ENCODE assay signal across 20 mouse cellular contexts in genomic region chr8:86474461-86474860, GRCm38 (mm10).
DNase-seq lines count a peak whose midpoint lies in the region; ATAC-seq and TF ChIP-seq lines count a peak whose summit lies in the region.
"Had no signal": no experiment of that assay in that cellular context is flagged by ENCODE, and none has a peak within 500 bp of the region (broad histone marks: within the 10 kb centered on the region; RNA-seq: fewer than 3 reads in every experiment).

No protein-coding gene starts in this region.

- intact Hi-C loops in heart, postnatal 25 days (cut with DNase I): loop anchor here (10.0 kb wide), 1 partner anchor 780 kb away; no protein-coding TSS in a partner anchor
- intact Hi-C loops in heart, adult 2 months (cut with DNase I): no loop called here

- H3K4me2 ChIP-seq in hindbrain, embryonic 12.5 days (replicated peaks): no peak overlapping the region

- no peaks in the 10 kb centered on the region for H3K4me1 ChIP-seq in heart, embryonic 10.5 days
- H3K4me1 ChIP-seq in heart, adult 2 months (ENCODE audit: control insufficient read depth, insufficient read depth, low read length): no peaks in the 10 kb centered on the region
- H3K4me1 ChIP-seq in hindbrain, embryonic 10.5 days (replicated peaks): peaks cover 13% of the 10 kb centered on the region
- peaks cover 8% of the 10 kb centered on the region for H3K4me1 ChIP-seq in hindbrain, embryonic 12.5 days

- no peak overlapping the region for H3K4me3 ChIP-seq in heart, embryonic 10.5 days
- no peak overlapping the region for H3K4me3 ChIP-seq in heart, adult 2 months
- H3K4me3 ChIP-seq in hindbrain, embryonic 10.5 days: no peak overlapping the region
- no peak overlapping the region for H3K4me3 ChIP-seq in hindbrain, embryonic 12.5 days

- no peak for TF ChIP-seq POLR2A in heart, adult 2 months (IDR thresholded peaks at IDR 0.05; ENCODE audit: insufficient read depth, low read depth, low read length)

- no peak for TF ChIP-seq EP300 in heart, adult 2 months (IDR thresholded peaks at IDR 0.05; ENCODE audit: insufficient read depth, low read depth, low read length)

- no peak for TF ChIP-seq CTCF in heart, adult 2 months (IDR thresholded peaks at IDR 0.05)

- no peak overlapping the region for H3K9ac ChIP-seq in heart, adult 2 months (ENCODE audit: low read depth, low read length)
- no peak overlapping the region for H3K9ac ChIP-seq in hindbrain, embryonic 12.5 days

- no peaks in the 10 kb centered on the region for H3K36me3 ChIP-seq in heart, embryonic 10.5 days
- H3K36me3 ChIP-seq in heart, adult 2 months (ENCODE audit: control insufficient read depth, insufficient read depth, low read length): no peaks in the 10 kb centered on the region
- no peaks in the 10 kb centered on the region for H3K36me3 ChIP-seq in hindbrain, embryonic 10.5 days
- no peaks in the 10 kb centered on the region for H3K36me3 ChIP-seq in hindbrain, embryonic 12.5 days
- H3K36me3 ChIP-seq: G1E had no signal

- H3K27ac ChIP-seq in heart, embryonic 10.5 days: no peak overlapping the region
- H3K27ac ChIP-seq in heart, adult 2 months: no peak overlapping the region
- H3K27ac ChIP-seq in hindbrain, embryonic 10.5 days: 0 out of 2 replicates have a peak overlapping the region, but pooled peaks have one; percentile 5
- H3K27ac ChIP-seq in hindbrain, embryonic 12.5 days: no peak overlapping the region

- H3K9me3 ChIP-seq in heart, embryonic 10.5 days: no peaks in the 10 kb centered on the region
- no peaks in the 10 kb centered on the region for H3K9me3 ChIP-seq in hindbrain, embryonic 10.5 days
- H3K9me3 ChIP-seq in hindbrain, embryonic 12.5 days (replicated peaks): no peaks in the 10 kb centered on the region
- H3K9me3 ChIP-seq: G1E had no signal

- WGBS in heart, embryonic 10.5 days: 82% methylated on average over 4 of the region's 4 CpGs
- WGBS in heart, adult 2 months: 78% methylated on average over 4 of the region's 4 CpGs
- WGBS in hindbrain, embryonic 10.5 days: 88% methylated on average over 4 of the region's 4 CpGs
- 88% methylated on average over 4 of the region's 4 CpGs for WGBS in hindbrain, embryonic 12.5 days

- no peaks in the 10 kb centered on the region for H3K79me2 ChIP-seq in heart, adult 2 months (replicated peaks; ENCODE audit: control insufficient read depth, insufficient read depth, low read length)

- peak; percentile 53 for DNase-seq in heart, adult 11 months
- DNase-seq in heart, postnatal 25 days (ENCODE audit: low spot score): no peak
- DNase-seq in heart, embryonic 10.5 days (ENCODE audit: low spot score): peak; percentile 71
- DNase-seq in heart, adult 2 months: no peak
- DNase-seq in hindbrain, embryonic 10.5 days (ENCODE audit: low spot score): no peak
- DNase-seq: adrenal gland, adult 2 months; adrenal gland, adult 8-10 months; adrenal gland, postnatal 10 days; adrenal gland, postnatal 14 days; adrenal gland, postnatal 25 days; adrenal gland, postnatal 36 days; B cell, adult 2 months; cerebellum, adult 11 months; cerebellum, adult 11-12 months; cerebellum, adult 18-20 months had no signal

- ATAC-seq in hindbrain, embryonic 12.5 days (ENCODE audit: low FRiP score): no peak
- ATAC-seq: activated CD4-positive, CD25-positive, alpha-beta regulatory T cell, adult 4 months; CD4-positive, CD25-positive, alpha-beta regulatory T cell, adult 4 months; Patski had no signal

- H3K27me3 ChIP-seq in heart, embryonic 10.5 days (ENCODE audit: insufficient read depth, poor library complexity, severe bottlenecking): no peaks in the 10 kb centered on the region
- H3K27me3 ChIP-seq in heart, adult 2 months (ENCODE audit: control insufficient read depth, insufficient read depth, low read length): no peaks in the 10 kb centered on the region
- H3K27me3 ChIP-seq in hindbrain, embryonic 10.5 days (ENCODE audit: insufficient read depth, poor library complexity, severe bottlenecking): no peaks in the 10 kb centered on the region
- H3K27me3 ChIP-seq in hindbrain, embryonic 12.5 days: no peaks in the 10 kb centered on the region
- H3K27me3 ChIP-seq: Patski had no signal

Comparison
In these comparisons a context has a peak if more than half of its experiments do, and no peak if none do; other contexts are left out.
1. DNase-seq: peak in heart, adult 11 months (single experiment) and heart, embryonic 10.5 days (single experiment); none in heart, postnatal 25 days (single experiment), heart, adult 2 months (0 of 2) and hindbrain, embryonic 10.5 days (single experiment).